In genomic region chr1:176834880-176835279, GRCm38 (mm10) we compare ENCODE assay signal across 9 mouse cellular contexts. TPM values are rescaled to one million over a fixed set of nuclear protein-coding genes. Genes with fewer than 3 reads are reported as not detected.
DNase-seq lines count a peak whose midpoint lies in the region; ATAC-seq and TF ChIP-seq lines count a peak whose summit lies in the region.
"Had no signal": no experiment of that assay in that cellular context is flagged by ENCODE, and none has a peak within 500 bp of the region (broad histone marks: within the 10 kb centered on the region; RNA-seq: fewer than 3 reads in every experiment).

No protein-coding gene starts in this region.

- ATAC-seq in intestine, embryonic 14.5 days (replicated peaks; ENCODE audit: low FRiP score, low TSS enrichment, low read depth), result no peak
- no peak for ATAC-seq in intestine, postnatal 0 days
- ATAC-seq in forebrain, embryonic 15.5 days (replicated peaks), result no peak; the same call in 1 of the 2 replicates
- no peak for ATAC-seq in midbrain, embryonic 14.5 days (ENCODE audit: low FRiP score, low TSS enrichment)
- ATAC-seq in activated CD4-positive, CD25-positive, alpha-beta regulatory T cell, adult 4 months, result no peak

- no peak overlapping the region for H3K4me3 ChIP-seq in intestine, embryonic 14.5 days (ENCODE audit: low read depth, low read length)
- H3K4me3 ChIP-seq in intestine, postnatal 0 days (ENCODE audit: low read depth, low read length), result no peak overlapping the region
- peak overlapping the region; percentile 85 for H3K4me3 ChIP-seq in bone marrow macrophage, adult 2 months (ENCODE audit: insufficient read depth, low read length)
- no peak overlapping the region for H3K4me3 ChIP-seq in forebrain, embryonic 15.5 days
- H3K4me3 ChIP-seq in midbrain, embryonic 14.5 days (replicated peaks; ENCODE audit: low read depth, low read length), result peak overlapping the region; percentile 31; the same call in 1 of the 2 replicates

- no peaks in the 10 kb centered on the region for H3K4me1 ChIP-seq in intestine, embryonic 14.5 days (replicated peaks; ENCODE audit: control insufficient read depth, insufficient read depth, low read length)
- H3K4me1 ChIP-seq in intestine, postnatal 0 days (replicated peaks; ENCODE audit: control insufficient read depth, insufficient read depth, low read length), result no peaks in the 10 kb centered on the region
- H3K4me1 ChIP-seq in bone marrow macrophage, adult 2 months (ENCODE audit: control insufficient read depth, insufficient read depth, low read length), result peaks cover 25% of the 10 kb centered on the region
- H3K4me1 ChIP-seq in forebrain, embryonic 15.5 days, result peaks cover 9% of the 10 kb centered on the region
- 0 out of 2 replicates have a peak, but pooled peaks cover 3% of the 10 kb centered on the region for H3K4me1 ChIP-seq in midbrain, embryonic 14.5 days (ENCODE audit: control insufficient read depth, insufficient read depth, low read length)

- H3K27me3 ChIP-seq in intestine, embryonic 14.5 days (replicated peaks; ENCODE audit: control insufficient read depth, insufficient read depth, low read length), result 0 out of 2 replicates have a peak, but pooled peaks cover 4% of the 10 kb centered on the region
- no peaks in the 10 kb centered on the region for H3K27me3 ChIP-seq in intestine, postnatal 0 days (replicated peaks; ENCODE audit: control insufficient read depth, insufficient read depth, low read length)
- H3K27me3 ChIP-seq in forebrain, embryonic 15.5 days, result no peaks in the 10 kb centered on the region
- peaks cover 4% of the 10 kb centered on the region for H3K27me3 ChIP-seq in midbrain, embryonic 14.5 days (ENCODE audit: control insufficient read depth, insufficient read depth, low read length)

- TF ChIP-seq POLR2A in bone marrow macrophage, adult 2 months (IDR thresholded peaks at IDR 0.05; ENCODE audit: borderline replicate concordance, low read depth, low read length), result no peak

- no peak overlapping the region for H3K27ac ChIP-seq in intestine, embryonic 14.5 days (ENCODE audit: low read depth)
- H3K27ac ChIP-seq in intestine, postnatal 0 days (ENCODE audit: low read depth, low read length), result no peak overlapping the region
- H3K27ac ChIP-seq in bone marrow macrophage, adult 2 months (ENCODE audit: insufficient read depth, low read depth, low read length), result peak overlapping the region; percentile 78
- H3K27ac ChIP-seq in forebrain, embryonic 15.5 days (replicated peaks), result no peak overlapping the region
- H3K27ac ChIP-seq in midbrain, embryonic 14.5 days (replicated peaks; ENCODE audit: low read depth, low read length), result no peak overlapping the region

- peaks cover 5% of the 10 kb centered on the region; the same call in 1 of the 2 replicates for H3K36me3 ChIP-seq in intestine, embryonic 14.5 days (ENCODE audit: control insufficient read depth, insufficient read depth, low read length)
- H3K36me3 ChIP-seq in intestine, postnatal 0 days (ENCODE audit: control insufficient read depth, insufficient read depth), result no peaks in the 10 kb centered on the region; the same call in 1 of the 2 replicates
- no peaks in the 10 kb centered on the region; the same call in 1 of the 2 replicates for H3K36me3 ChIP-seq in forebrain, embryonic 15.5 days
- H3K36me3 ChIP-seq in midbrain, embryonic 14.5 days (ENCODE audit: control insufficient read depth, insufficient read depth, low read length), result 0 out of 2 replicates have a peak, but pooled peaks cover 5% of the 10 kb centered on the region

- peak overlapping the region; percentile 64; the same call in 1 of the 2 replicates for H3K4me2 ChIP-seq in intestine, embryonic 14.5 days (ENCODE audit: low read length)
- H3K4me2 ChIP-seq in intestine, postnatal 0 days (replicated peaks; ENCODE audit: low read depth), result no peak overlapping the region; the same call in 1 of the 2 replicates
- H3K4me2 ChIP-seq in forebrain, embryonic 15.5 days (replicated peaks), result 0 out of 2 replicates have a peak overlapping the region, but pooled peaks have one; percentile 49
- H3K4me2 ChIP-seq in midbrain, embryonic 14.5 days (ENCODE audit: low read length), result no peak overlapping the region; the same call in 1 of the 2 replicates

- DNase-seq in intestine, embryonic 14.5 days (ENCODE audit: low spot score), result no peak
- peak; percentile 12 for DNase-seq in midbrain, embryonic 14.5 days
- no peak for DNase-seq in layer of hippocampus, adult 8-10 months (ENCODE audit: low spot score in 2 of 2)
- no peak for DNase-seq in cerebellum, postnatal 10 days
- DNase-seq: kidney, adult 18-20 months had no signal

- no peak for TF ChIP-seq CTCF in intestine, postnatal 0 days (IDR thresholded peaks at IDR 0.05; ENCODE audit: low read depth)
- TF ChIP-seq CTCF in bone marrow macrophage, adult 2 months (IDR thresholded peaks at IDR 0.05; ENCODE audit: low read depth, low read length), result no peak

- no peaks in the 10 kb centered on the region for H3K9me3 ChIP-seq in intestine, embryonic 14.5 days (ENCODE audit: control insufficient read depth, low read length)
- no peaks in the 10 kb centered on the region for H3K9me3 ChIP-seq in intestine, postnatal 0 days (ENCODE audit: control insufficient read depth)
- H3K9me3 ChIP-seq in forebrain, embryonic 15.5 days, result no peaks in the 10 kb centered on the region
- H3K9me3 ChIP-seq in midbrain, embryonic 14.5 days (ENCODE audit: control insufficient read depth, low read length), result no peaks in the 10 kb centered on the region

- WGBS in intestine, embryonic 14.5 days, result 58% methylated on average over 6 of the region's 6 CpGs
- WGBS in intestine, postnatal 0 days, result 79% methylated on average over 6 of the region's 6 CpGs
- WGBS in forebrain, embryonic 15.5 days, result 46% methylated on average over 6 of the region's 6 CpGs
- WGBS in midbrain, embryonic 14.5 days, result 48% methylated on average over 6 of the region's 6 CpGs

- H3K9ac ChIP-seq in intestine, embryonic 14.5 days (ENCODE audit: low read length), result no peak overlapping the region
- H3K9ac ChIP-seq in intestine, postnatal 0 days (ENCODE audit: low read depth, low read length), result no peak overlapping the region
- no peak overlapping the region for H3K9ac ChIP-seq in forebrain, embryonic 15.5 days (replicated peaks)
- H3K9ac ChIP-seq in midbrain, embryonic 14.5 days (replicated peaks; ENCODE audit: low read length), result no peak overlapping the region

RNA-seq across cellular contexts. Expression of gene Sdccag8, which starts 20.4 kb away (rescaled TPM):
- polyA plus RNA-seq in intestine, embryonic 14.5 days (2014; fragmentation: Nextera tagmentation; extraction: Ambion mirVana), result 17.8 and 18.7 TPM in 2 replicates
- 55.1 and 58.8 TPM in 2 replicates for polyA plus RNA-seq in intestine, postnatal 0 days (2015; fragmentation: Nextera tagmentation; extraction: Ambion mirVana)
- polyA plus RNA-seq in bone marrow macrophage, adult 2 months (2012; ENCODE audit: insufficient read depth, insufficient read length, missing spikeins), result 24.5 and 26.0 TPM in 2 replicates
- polyA plus RNA-seq in forebrain, embryonic 15.5 days (2015; fragmentation: Nextera tagmentation; extraction: Ambion mirVana), result 33.8 and 33.9 TPM in 2 replicates
- polyA plus RNA-seq in midbrain, embryonic 14.5 days (2014; fragmentation: Nextera tagmentation; extraction: Ambion mirVana), result 22.8 and 23.5 TPM in 2 replicates
- total RNA-seq in layer of hippocampus, adult 8-10 months (2022), result 10 to 100 TPM; 16.3 to 24.0 (median 19.4) TPM
- 10 to 100 TPM; 22.7 to 23.9 TPM for polyA plus RNA-seq in activated CD4-positive, CD25-positive, alpha-beta regulatory T cell, adult 4 months (2017; shearing (Covaris generic))

RNA-seq across cellular contexts. Expression of gene Cep170, which starts 21.0 kb away (rescaled TPM):
- 23.5 and 27.6 TPM in 2 replicates for polyA plus RNA-seq in intestine, embryonic 14.5 days (2014; fragmentation: Nextera tagmentation; extraction: Ambion mirVana)
- 6.5 and 6.9 TPM in 2 replicates for polyA plus RNA-seq in intestine, postnatal 0 days (2015; fragmentation: Nextera tagmentation; extraction: Ambion mirVana)
- polyA plus RNA-seq in bone marrow macrophage, adult 2 months (2012; ENCODE audit: insufficient read depth, insufficient read length, missing spikeins), result 55.1 and 60.1 TPM in 2 replicates
- polyA plus RNA-seq in forebrain, embryonic 15.5 days (2015; fragmentation: Nextera tagmentation; extraction: Ambion mirVana), result 141 and 149 TPM in 2 replicates
- 144 and 182 TPM in 2 replicates for polyA plus RNA-seq in midbrain, embryonic 14.5 days (2014; fragmentation: Nextera tagmentation; extraction: Ambion mirVana)
- total RNA-seq in layer of hippocampus, adult 8-10 months (2022), result 100 to 1,000 TPM in 1 of 4 experiments, 10 to 100 TPM in 3; 86.4 to 110 (median 92.6) TPM
- polyA plus RNA-seq in activated CD4-positive, CD25-positive, alpha-beta regulatory T cell, adult 4 months (2017; shearing (Covaris generic)), result 10 to 100 TPM; 12.5 to 16.1 TPM

Comparison
In these comparisons a context has a peak if more than half of its experiments do, and no peak if none do; other contexts are left out.
1. H3K4me2 ChIP-seq: peak in intestine, embryonic 14.5 days (single experiment) and forebrain, embryonic 15.5 days (single experiment); none in intestine, postnatal 0 days (single experiment) and midbrain, embryonic 14.5 days (single experiment).
2. H3K4me3 ChIP-seq: peak in bone marrow macrophage, adult 2 months (single experiment) and midbrain, embryonic 14.5 days (single experiment); none in intestine, embryonic 14.5 days (single experiment), intestine, postnatal 0 days (single experiment) and forebrain, embryonic 15.5 days (single experiment).